Mouse (Mus musculus) layer of hippocampus, adult 2 months (tissue): ENCODE measurements around the gene Ssh2. TPM values are rescaled to one million over a fixed set of nuclear protein-coding genes. Genes with fewer than 3 reads are reported as not detected.
A peak's percentile ranks its signal among the peaks of the same experiment; 100 is the strongest.

Experiments used
- DNase-seq, 2 experiments: peaks; one replicate each; pipeline ENCODE4 v3.0.0; 2022; ENCODE audit warnings: low spot score in 2 of 2
- H3K27ac ChIP-seq: fragments of 200-600 bp; 2 replicates; pipeline ENCODE4 v1.8.1; 2022
- H3K4me3 ChIP-seq: fragments of 200-600 bp; 2 replicates; pipeline ENCODE4 v1.8.1; 2022; ENCODE audit warnings: mild to moderate bottlenecking
- CTCF ChIP-seq: fragments of 200-600 bp; conservative IDR thresholded peaks from 2 replicates; pipeline ENCODE4 v1.8.1; 2022; ENCODE audit warnings: antibody characterized with exemption, mild to moderate bottlenecking, moderate library complexity
- long read RNA-seq, 2 experiments: library from polyadenylated mRNA; stranded (forward); transcript quantifications; one replicate each; pipeline ENCODE4 v2.0.0; 2021; ENCODE audit warnings: borderline mapping rate in 2 of 2
- total RNA-seq, 2 experiments: library from RNA; stranded (reverse); gene quantifications; 2 replicates each; pipeline ENCODE4 v1.2.3; 2021

Gene Ssh2
- total RNA-seq, result 10 to 100 TPM; 33.6 to 35.9 TPM
- long read RNA-seq, experiment 1, full-length matches to known transcripts, result 2 of 14 reads
- long read RNA-seq, experiment 1, partial matches to known transcripts, result 7 of 14 reads
- long read RNA-seq, experiment 1, other reads (novel, unspliced or antisense), result 5 of 14 reads
- long read RNA-seq, experiment 2, full-length matches to known transcripts, result 3 of 16 reads
- long read RNA-seq, experiment 2, partial matches to known transcripts, result 2 of 16 reads
- long read RNA-seq, experiment 2, other reads (novel, unspliced or antisense), result 11 of 16 reads

DNA sequence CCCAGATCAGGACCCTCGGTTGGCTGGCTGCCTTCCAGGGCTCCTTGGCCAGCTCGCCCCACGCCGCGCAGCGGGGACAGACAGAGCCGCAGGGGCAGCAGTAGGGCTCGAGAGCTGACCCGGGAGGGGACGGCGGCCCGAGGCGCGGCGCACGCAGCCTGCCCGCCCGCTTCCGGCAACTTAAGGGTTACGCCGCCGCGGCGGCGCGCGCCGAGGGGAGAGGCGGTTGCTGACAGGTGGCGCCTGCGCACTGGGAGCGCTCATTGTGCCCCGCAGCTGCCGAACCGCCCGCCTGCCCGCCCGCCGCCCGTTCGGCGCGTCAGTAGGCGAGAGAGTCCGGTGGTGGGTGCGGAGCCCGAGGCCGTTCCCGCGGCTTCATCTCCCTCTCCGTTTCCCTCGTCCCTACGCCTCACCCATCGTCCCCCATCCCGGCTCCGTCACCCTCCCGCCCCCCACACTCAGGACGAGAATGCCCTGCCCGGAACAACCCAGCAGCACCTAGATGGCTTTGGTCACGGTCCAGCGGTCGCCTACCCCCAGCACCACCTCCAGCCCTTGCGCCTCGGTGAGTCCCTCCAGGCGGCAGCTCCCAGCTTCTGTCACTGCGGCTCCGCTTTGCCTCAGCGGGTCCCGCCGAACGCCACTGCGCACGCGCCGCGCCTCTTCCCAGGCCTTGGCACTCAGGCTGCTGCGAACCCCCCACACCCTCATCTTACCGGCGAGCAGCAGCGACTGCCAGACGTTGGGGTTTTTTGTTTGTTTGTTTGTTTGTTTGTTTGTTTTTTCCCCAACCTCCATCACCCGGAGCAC, at the start of gene Ssh2:
Gene Ssh2, plus strand, starts transcription at position 337 of the 810 bp plus-strand sequence.
- peak; percentile 81 to 84 for DNase-seq
- no peak for TF ChIP-seq CTCF
- Histone ChIP-seq H3K27ac (peak within 1 kb of the TSS; percentile 98), H3K4me3 (peak within 1 kb of the TSS; percentile 85)

DNA sequence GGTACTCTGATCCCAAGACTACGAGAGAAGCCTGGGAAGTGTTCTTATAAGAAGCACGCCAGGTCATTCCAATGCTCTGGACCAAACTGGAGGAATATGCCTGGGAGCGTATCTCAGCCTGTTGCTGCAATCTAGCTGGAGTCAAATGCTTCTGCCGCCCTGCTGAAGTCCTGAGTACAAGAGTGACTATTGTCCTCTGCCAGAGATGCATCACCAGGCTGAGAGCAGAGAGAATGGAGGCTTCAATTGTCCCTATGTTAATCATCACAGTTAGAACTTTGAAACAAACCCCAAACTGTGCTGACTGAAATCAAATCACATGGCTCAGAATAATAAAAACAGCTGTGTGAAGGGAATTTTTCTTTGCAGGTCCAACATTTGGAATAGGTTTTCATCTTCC, 42.4 kb upstream of the Ssh2 start:
- DNase-seq, result no peak
- peak overlapping the region; percentile 80 for H3K27ac ChIP-seq

DNA sequence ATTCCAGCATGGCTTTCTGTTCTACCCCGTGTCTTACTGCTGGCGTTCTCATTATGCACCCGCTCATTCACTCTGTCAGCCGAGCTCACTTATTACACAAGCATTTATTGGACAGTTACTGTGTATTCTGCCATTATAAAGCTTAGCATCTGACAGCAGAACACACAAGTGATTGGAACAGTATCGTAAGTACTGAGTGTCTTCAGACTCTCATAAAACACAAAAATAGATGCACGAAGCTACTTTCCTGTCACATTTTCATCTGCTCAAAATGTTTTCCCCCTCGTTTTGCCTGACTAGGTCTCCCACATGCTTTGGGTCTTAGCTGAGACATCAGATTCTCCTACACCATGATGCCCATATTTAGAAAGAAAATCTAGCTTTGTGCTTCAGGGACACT, 41.6 kb upstream of the Ssh2 start:
- peak overlapping the region; percentile 9; the same call in 1 of the 2 replicates for H3K4me3 ChIP-seq
- H3K27ac ChIP-seq, result peak overlapping the region; percentile 80
- no peak for TF ChIP-seq CTCF
- peak in 1 of 2 experiments; percentile 38 for DNase-seq

More for the DNA sequence above, 42.4 kb upstream of the Ssh2 start:
- H3K4me3 ChIP-seq, result no peak overlapping the region
- no peak for TF ChIP-seq CTCF

DNA sequence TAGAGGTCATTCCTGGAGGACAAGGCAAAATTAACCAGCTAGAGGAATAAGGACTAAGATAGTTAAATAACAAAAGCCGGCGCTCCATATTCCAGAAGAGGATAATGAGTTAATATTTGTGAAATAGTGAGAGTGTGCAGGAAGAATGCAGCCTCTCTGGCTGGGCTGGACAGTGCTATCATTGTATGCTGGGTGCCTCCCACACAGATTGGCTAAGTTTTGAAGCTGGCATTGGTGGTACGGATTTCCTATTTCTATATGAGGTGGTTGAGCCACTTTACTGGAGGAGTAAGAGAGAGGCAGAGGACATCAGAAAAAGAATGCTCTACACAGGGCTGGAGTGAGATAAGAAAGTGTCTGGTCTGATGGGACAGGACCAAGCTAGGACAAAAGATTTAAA, 36.3 kb upstream of the Ssh2 start:
- Histone ChIP-seq H3K4me3 (no peak overlapping the region), H3K27ac (0 out of 2 replicates have a peak overlapping the region, but pooled peaks have one; percentile 33)
- no peak for TF ChIP-seq CTCF
- no peak for DNase-seq

DNA sequence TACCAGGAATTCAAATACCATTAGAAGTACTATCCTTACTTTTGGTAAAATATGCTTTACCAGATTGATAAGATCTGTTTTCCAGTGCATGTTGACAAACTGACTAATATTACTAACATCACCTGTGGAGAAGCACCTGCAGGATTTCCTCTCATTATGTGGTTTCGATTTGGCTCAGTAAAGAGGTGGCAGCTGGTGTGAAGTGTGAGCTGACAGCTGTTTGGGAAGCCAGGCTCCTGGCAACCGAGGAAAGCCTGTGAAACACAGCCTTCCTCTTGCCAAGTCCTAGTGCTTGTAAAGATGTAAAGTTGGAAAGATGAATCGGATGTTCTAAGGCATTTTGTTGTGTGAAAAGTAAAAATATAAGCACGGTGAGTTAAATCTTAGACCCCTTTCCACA, 35.2 kb upstream of the Ssh2 start:
- H3K27ac ChIP-seq, result no peak overlapping the region
- no peak for TF ChIP-seq CTCF
- peak; percentile 31 to 53 for DNase-seq
- no peak overlapping the region for H3K4me3 ChIP-seq

DNA sequence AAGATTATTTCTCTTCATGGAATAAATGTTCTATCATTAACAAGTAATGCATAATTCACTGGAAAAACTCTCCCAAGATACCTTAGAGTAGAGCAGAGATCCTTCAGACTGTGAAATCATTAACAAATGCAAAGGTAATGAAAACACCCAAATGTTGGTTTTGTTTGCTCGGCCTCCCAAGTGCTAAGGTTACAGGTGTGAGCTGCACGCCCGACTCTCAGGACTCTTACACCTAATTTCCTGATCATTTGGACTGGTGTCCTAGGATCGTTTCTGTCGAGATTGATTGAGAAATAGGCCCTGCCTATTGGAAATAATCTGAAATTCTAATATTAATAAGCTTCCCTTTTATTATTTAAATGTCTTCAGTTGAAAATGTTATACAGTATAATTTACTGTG, 34.6 kb upstream of the Ssh2 start:
- TF ChIP-seq CTCF, result no peak

DNA sequence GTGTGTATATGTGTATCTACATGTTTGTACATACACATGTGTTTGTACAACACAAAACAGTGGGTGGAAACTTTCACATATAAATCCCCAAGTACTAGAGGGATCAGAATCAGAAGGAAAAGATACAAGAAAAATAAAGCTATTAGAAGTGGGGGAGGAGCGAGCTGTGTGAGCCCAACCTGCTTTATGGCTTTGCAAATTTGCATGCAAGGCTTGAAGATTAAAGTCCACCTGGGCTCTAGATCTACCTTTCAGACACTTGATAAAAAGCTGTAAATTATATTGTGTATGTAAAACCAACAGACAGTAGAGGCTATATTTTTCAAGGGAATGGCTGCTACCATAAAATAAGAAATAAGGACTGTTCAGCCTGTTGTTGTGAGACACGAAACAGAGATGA, 34.0 kb upstream of the Ssh2 start:
- no peak overlapping the region for H3K4me3 ChIP-seq
- H3K27ac ChIP-seq, result no peak overlapping the region
- DNase-seq, result no peak
- TF ChIP-seq CTCF, result no peak

More for the DNA sequence above, 34.6 kb upstream of the Ssh2 start:
- H3K27ac ChIP-seq, result no peak overlapping the region
- no peak for DNase-seq
- no peak overlapping the region for H3K4me3 ChIP-seq

DNA sequence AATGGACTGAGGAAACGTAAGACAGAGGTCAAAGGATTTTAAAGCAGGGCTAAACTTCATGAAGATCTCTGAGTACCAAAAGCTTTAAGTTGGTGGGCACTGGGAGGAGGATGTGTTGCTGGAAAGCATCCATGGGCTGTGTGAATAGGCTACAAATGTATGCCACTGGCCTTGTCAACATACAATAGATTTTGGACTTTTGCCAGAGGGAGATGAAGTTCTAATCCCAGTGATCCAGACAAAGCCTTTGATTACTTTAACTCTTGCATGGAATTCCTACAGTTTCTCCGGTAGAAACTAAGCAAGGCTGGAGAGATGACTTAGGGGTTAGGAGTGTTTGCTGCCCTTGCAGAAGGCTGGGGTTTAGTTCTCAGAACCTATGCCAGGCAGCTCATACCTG, 33.5 kb upstream of the Ssh2 start:
- Histone ChIP-seq H3K4me3 (no peak overlapping the region), H3K27ac (no peak overlapping the region)
- TF ChIP-seq CTCF, result no peak
- DNase-seq, result no peak

DNA sequence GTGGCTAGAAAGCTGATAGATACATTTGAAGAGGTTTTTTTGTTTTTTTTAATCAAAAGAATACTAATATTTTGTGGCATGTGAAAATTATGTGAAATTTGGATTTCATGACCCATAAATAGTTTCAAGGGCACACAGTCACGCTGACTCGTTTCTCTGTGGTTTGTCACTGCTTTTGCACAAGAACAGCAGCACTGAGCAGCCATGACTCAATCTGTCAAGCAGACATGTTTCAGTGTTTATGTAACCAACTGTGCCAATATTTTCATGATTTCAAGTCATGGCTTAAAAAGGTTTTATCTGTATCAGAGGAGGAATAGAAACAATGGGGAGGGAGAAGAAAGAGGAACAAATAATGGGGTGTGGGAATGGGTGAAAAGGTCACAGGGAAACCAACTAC, 31.2 kb upstream of the Ssh2 start:
- TF ChIP-seq CTCF, result no peak
- peak in 1 of 2 experiments; percentile 23 for DNase-seq
- Histone ChIP-seq H3K4me3 (no peak overlapping the region), H3K27ac (no peak overlapping the region)

DNA sequence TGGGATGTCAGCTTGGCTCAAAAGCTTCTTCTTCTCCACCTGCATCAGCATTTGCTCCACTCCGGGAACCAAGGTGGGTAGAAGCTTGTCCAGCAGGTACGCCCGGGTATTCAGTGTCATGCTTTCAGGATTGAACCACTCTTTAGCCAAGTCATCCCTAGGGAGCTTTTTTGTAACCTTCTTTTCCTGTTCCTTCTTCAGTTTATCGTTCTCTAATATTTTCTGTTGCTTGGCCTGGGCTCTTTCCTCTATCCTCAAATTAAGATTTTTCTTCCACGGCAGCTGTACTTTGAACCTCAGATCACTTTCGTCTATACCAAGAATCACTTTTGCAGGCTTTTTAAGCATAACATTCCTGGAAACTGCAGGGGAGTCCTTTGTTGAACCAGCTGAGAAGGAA, 27.2 kb upstream of the Ssh2 start, which contains the start of gene Efcab5:
Gene Efcab5, minus strand, starts transcription at position 101 of the 400 bp plus-strand sequence.
- no peak within 1 kb of the TSS for H3K4me3 ChIP-seq
- TF ChIP-seq CTCF, result no peak
- H3K27ac ChIP-seq, result no peak within 1 kb of the TSS
- DNase-seq, result no peak

DNA sequence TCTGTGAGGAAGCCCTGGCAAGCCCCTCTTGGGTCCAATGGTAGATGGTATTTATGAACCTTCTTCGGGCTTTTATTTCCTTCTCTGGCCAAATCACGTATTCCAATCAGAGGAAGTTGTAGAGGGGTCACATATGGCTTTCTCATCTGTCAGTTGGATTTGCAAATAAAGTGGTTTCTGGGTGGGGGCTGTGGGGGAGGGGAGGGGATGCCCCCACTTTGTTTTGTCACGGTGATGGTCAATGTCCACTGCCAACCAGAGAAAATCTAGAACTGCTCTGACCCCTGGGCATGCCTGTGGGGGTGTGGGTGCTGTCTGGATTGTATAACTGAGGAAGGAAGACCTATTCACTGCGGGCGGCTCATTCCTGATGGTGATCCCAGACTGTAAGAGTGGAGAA, 22.7 kb upstream of the Ssh2 start:
- H3K27ac ChIP-seq, result no peak overlapping the region
- no peak overlapping the region for H3K4me3 ChIP-seq
- no peak for TF ChIP-seq CTCF
- DNase-seq, result no peak

DNA sequence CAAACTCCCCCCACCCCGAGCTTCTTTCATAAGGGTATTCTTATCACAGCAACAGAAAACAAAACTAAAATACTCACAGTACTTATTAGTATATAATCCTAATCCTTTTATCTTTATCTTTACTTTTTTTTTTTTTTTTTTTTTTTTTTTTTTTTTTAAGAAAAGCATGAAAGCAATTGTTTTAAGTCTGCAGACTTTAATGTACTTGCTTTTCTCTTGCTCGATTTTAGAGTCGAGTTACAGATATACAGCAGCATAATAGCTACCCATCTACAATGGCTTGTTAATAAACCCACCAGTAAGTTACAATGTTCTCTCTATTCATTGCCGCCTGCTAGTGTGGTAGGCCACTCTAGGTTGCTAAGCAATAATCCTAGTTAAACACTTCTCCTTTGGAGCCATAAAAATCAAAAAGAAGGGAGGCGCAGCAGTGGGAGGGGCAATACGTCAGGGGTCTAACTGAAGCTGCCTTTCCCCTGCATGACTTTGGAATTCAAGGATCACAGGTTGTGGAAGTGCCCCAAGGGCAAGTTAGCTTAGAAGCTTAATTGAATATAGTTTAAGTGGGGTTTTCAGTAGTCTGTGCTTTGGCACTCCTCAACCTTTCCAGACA, 22.0 kb upstream of the Ssh2 start:
- TF ChIP-seq CTCF, result no peak
- no peak overlapping the region for H3K4me3 ChIP-seq
- H3K27ac ChIP-seq, result no peak overlapping the region
- DNase-seq, result no peak

DNA sequence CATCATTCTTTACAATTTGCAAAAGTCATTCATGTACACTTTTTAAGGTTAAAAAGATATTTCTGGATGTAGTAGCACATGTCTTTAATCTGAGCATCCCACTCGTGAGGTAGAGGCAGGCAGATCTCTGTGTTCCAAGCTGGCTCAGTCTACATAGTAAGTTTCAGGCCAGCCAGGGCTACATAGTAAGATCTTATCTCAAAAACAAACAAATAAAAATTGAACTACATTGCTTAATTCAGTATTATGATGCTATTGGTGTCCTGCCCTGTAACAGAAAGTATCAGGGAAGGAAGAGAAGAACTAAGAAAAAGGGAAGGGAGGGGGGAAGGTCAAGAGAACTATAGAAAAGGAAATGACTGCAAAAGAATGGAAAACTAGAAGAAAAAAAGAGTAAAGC, 21.3 kb upstream of the Ssh2 start:
- no peak for TF ChIP-seq CTCF
- H3K27ac ChIP-seq, result no peak overlapping the region
- no peak overlapping the region for H3K4me3 ChIP-seq
- DNase-seq, result no peak
